Mouse (Mus musculus) kidney, postnatal 36 days (tissue): ENCODE measurements around the gene Rbms1.
A peak's percentile ranks its signal among the peaks of the same experiment; 100 is the strongest.

ENCODE experiments used
- DNase-seq, 2 experiments: peaks; one replicate each; pipeline ENCODE4 v3.0.0; 2021 to 2022; ENCODE audit warnings: mixed read lengths in 2 of 2

The Rbms1 gene

DNA sequence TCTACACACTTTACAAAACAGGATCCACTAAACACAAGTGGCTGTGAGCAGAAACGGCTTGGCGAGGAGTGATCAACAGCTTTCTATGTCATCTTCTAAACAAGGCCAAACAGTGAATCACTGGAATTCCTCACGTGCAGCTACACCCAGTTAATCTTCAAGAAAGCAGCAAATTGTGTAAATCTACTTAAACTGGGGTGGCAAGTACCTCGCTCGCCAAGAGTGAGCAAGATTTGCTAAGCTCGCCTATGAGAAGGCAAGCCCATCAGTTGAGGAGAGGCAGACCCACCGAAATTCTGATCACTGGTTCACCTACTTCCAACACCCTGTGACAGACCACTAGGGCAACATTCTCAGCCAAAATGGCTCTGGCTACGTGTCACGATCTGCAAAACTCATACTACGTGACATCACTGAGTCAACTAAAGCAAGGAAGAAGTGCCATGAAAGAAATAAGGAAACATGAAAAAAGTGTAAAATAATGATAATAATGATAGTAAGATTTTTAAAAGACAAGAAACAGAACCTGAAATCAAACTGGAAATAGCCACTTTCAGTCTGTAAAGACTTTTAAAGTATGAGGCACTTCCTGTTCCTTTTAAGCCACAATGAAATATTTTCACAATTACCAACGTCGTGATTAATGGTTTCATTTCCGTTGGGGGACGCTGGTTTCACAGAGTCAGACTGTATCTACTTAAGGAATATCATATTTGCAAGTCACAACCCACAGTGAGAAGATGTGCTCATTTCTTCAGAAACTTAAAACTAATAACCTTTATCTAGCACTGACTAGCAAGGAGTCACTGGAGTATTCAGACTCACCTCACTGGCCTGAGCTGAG lies 85.2 kb downstream of the Rbms1 start:
- DNase-seq, result peak in 1 of 2 experiments; percentile 36

GRCm38 (mm10) chr2:60876891-60877290 lies 86.1 kb downstream of the Rbms1 start:
- no peak for DNase-seq

DNA sequence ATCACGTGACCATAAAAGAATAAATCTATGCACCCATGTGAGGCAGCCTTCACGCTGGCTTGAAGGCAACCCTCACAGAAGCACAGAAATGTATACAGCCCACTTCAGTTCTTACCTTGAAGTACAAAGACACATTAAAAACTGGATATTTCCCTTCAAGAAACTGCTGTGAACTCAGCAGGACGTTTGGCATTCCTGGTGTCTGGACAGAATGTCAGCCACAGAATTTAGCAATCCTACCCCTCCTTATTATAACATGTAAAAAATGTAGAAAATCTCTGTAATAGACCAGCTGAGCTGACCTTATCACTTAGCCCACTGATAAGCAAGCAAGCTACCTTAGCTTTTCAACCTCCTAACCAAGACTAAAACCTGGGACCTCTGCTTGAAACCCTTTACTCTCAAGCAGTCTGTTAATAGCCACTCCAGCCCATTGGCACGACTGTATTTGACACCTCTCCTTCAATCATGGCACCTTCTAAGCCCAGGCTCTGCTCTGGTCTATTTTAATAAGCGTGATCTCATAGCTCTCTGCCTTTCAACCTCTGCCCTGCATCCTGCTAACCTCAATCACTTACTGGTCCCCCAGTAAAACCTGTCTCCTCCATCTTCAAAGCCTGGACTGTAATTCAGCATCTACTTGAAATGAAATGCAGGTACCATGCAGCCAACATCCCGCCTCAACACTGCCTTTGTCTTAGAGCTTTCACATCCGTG lies 90.7 kb downstream of the Rbms1 start:
- DNase-seq, result no peak

GRCm38 (mm10) chr2:60871001-60871400 lies 92.0 kb downstream of the Rbms1 start:
- peak; percentile 26 to 31 for DNase-seq

DNA sequence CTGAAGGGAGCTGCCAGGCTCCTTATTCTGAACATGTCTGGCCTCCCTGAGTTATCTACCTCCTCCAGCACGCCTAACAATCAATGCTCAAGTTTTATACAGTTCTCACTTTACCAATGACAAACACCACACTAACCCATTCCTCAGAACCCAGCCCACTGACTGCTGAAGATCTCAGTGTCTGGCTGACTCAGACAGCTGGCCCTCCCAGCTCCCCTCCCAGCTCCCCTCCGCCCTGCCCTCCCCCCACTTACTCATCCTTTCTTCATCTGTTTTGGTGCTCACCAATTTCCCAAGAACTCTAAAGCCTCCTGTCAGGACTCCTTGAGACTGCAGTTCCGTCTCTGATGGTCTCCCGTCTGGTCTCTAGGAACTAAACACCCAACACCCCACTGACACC lies 92.5 kb downstream of the Rbms1 start:
- no peak for DNase-seq

DNA sequence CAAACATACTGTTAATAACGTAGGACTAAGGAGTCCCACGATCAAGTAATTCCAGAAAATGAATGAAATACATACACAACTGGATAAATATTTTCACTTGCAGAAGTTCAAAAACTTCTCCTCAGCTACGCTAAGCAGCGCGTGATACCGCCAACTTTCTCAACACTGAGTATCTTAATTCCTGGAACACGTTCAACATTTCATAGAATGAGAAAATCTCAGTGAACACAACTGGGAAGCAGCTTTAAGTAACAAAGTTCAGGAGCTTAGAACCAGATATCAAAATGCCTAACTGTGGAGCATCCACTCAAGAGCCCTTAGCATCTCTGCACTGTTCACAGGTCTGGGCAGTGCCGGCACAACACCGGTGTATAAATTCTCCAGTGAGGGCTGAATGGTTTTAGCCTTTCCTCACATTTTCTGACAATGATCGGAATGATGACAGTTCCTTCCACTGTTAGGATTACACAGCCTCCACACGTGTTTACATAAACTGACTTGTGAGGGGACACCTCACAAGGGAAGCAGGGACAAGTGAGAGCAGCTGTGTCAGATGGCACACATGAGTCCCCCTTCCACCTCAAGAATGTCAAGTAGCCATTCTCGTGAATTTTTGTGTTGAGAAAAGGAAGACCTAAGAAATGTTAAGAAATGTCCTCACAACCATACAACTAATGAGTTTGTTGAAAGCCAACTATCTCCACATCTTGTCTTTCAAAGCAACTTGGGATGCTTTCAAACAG lies 93.8 kb downstream of the Rbms1 start:
- no peak for DNase-seq

DNA sequence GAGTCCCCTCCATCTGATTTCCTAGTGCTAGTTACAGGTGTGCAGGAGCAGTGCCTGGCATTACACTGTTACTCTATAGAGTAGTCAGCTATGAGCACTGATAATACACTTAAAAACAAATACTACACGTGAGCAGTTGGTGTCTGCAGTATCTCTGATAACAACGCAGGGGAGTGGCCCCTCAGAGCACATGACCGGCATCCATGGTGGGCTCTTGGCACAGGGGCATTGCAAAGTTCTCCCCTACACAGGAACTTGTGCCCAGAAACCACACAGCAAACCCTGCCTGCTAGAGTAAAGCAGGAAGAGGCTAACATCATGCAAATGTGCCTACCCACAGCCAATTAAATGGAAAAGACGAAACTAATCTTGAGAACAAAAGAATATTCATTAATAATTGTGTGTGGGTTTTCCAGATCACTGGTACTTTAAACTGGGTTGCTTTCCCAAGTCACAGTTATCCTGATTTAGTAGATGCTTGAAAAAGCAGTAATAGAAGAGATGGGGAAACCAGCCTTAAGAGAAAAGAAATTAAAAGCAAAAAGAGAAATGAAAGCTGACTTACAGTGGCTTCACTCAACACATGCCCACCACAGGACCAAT lies 94.8 kb downstream of the Rbms1 start:
- DNase-seq, result no peak

GRCm38 (mm10) chr2:60867304-60867703 lies 95.7 kb downstream of the Rbms1 start:
- DNase-seq, result no peak

GRCm38 (mm10) chr2:60865869-60866268 lies 97.1 kb downstream of the Rbms1 start:
- no peak for DNase-seq

DNA sequence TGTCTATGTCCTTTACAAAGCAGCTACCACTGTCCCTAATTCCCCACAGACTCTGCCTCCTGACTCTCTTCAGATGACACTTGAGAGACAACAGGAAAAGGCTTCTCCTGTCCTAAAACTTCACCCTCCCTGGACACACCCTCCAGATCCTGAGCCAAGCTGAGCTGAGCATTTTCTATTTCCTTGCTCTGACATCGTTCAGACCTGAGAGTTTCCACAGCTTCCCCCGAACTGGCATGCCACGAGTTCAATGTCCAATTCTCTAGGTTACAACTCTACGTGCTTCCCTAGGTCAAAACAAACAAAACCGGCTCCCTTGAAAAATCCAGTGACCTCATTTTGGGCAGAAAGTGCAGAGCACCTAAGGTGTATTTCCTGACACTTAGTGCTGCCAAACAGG lies 98.0 kb downstream of the Rbms1 start:
- DNase-seq, result peak; percentile 59 to 68

GRCm38 (mm10) chr2:60864256-60864795 lies 98.7 kb downstream of the Rbms1 start:
- no peak for DNase-seq

DNA sequence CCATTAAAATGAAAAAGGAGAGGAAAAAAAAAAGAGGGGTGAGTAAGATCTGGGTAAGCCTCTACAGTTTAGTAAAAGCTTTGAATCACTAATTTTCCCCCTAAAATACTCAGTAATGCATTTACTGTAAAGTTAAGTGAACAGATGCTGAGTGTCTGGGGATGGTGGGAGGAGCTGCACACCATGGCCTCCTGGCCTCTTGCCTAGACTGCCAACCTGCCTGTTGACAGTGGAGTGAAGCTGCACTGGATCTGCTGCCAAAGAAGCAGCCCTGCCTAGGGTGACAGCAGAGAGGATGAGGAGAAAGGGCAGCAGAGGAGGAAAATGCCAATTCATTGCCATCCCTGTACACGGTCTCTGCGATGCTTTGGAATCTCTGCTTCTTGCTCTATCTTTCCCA lies 99.2 kb downstream of the Rbms1 start:
- peak; percentile 62 to 78 for DNase-seq

GRCm38 (mm10) chr2:60862913-60863711 lies 99.9 kb downstream of the Rbms1 start:
- DNase-seq, result no peak

DNA sequence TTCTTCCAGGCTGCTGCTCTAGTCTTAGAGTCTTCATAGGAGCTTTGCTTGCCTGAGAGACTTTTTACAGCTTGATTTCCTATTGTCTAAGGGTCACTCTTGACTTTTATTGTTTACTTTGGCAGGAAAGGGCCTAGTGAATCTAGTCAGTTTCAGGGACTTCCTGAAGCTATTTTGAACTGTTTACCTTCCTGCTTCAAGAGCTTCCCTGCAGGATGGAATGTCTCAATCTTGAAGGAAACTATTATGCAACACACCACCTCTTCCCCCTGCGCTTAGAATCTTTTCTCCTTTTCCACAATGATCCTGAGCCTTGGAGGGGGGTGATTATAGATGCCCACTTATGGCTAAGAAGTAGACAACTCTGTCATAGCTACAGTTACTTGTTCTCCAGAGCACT lies 104.9 kb downstream of the Rbms1 start:
- no peak for DNase-seq

- peak in 1 of 2 experiments; percentile 24 for DNase-seq
Measured at GRCm38 (mm10) chr2:60856097-60856496, 106.9 kb downstream of the Rbms1 start.

GRCm38 (mm10) chr2:60855006-60855405 lies 108.0 kb downstream of the Rbms1 start:
- DNase-seq, result peak; percentile 72 to 84

DNA sequence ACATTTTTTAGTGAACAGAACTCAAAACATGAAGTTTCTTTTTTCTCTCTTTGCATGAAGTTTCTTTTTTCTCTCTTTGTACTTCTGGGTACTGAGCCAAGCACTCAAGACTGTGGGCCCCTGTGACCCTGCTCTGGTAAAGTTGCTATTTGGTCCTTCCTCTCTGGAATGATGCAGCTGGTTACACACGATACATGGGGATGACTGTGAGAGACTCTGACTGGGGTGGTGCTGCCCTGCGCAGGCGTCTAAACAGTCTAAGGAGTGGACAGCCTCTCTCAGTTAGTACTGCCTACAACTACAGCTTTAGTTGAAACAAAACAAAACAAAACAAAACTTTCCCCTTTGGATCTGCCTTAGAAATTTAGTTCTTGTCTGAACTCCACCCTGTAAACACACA lies 111.1 kb downstream of the Rbms1 start:
- DNase-seq, result no peak

DNA sequence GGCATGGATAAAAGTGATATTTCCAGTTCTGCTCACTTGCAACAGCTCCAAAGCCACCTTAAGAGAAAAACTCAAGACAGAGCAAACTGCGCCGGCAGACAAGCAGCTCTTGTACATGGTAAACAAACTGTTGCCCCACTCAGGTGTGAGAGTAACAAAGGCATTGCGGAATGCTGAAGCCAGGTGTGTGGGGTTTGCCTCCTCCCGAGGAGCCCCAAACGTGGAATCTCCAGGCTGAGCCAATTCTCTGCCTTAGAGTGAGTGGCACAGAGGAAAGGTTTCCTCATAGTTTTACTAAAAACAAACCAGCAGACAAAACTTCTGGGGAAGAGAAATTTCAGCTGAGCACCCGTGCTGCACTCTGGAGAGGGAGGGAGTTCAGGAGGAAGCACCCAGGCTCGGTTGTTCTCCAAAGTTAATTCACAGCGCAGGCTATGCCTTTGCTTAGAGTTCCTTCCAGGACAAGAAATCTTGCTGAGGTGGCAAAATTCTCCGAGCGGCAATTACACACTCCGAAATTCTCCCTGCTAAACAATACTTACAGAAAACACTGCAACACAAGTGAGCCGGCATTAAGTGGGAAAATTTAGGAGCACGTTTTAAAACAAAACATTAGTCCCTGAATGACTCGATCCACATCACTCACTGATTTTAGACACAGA lies 111.8 kb downstream of the Rbms1 start:
- DNase-seq, result no peak

DNA sequence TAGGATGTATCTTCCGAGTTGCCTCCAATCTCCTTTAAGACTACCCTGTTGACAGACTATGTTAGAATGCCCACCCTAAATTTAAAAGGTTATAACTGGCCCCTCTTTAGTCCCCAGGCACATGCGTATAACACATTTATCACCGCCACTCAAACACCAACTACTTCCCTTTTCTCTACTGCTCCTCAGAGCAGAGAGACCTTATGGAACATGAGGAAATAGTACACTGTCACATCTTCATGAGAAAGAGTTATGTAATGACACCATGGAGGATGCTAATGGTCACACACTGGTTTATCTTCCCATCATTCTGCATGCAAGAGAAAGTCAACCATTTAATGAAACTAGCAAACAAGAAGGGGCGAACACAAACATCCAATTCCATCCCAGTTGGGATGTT lies 114.5 kb downstream of the Rbms1 start:
- no peak for DNase-seq

DNA sequence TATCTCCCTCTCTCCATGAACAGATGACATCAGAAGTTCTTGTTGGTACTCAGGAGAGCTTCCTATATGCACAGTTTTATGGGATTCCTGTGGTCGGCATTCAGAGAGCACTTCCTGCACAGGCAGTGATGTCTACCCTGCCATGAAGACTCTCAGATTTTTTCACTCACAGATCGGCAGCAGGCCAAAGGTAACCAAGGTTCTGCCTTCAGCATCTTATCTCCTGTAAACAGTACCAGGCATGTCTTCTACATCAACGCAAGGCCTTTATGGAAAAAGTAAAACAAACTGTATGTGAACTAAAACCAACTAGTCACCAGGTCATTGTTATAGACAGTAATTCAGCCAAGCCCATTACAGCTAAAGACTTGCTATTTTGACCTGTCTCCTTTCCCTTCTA lies 115.0 kb downstream of the Rbms1 start:
- DNase-seq, result no peak

- DNase-seq, result no peak
Measured at GRCm38 (mm10) chr2:60845316-60845894, 117.6 kb downstream of the Rbms1 start.
